Mouse (Mus musculus) MN1 (cell line): Measurements from ENCODE around the gene Cox19.

Experiments used
- DNase-seq: peaks from one replicate; pipeline ENCODE4 v3.0.0-alpha.2; 2016; ENCODE audit warnings: low spot score

Gene Cox19

GRCm38 (mm10) chr5:139327634-139328020 is 23.6 kb downstream of the Cox19 start:
- no peak for DNase-seq

GRCm38 (mm10) chr5:139326986-139327633 is 24.1 kb downstream of the Cox19 start:
- DNase-seq = no peak

- no peak for DNase-seq
Observed at GRCm38 (mm10) chr5:139326111-139326696, 25.0 kb downstream of the Cox19 start.

GRCm38 (mm10) chr5:139325395-139325966 is 25.7 kb downstream of the Cox19 start, which contains the start of gene Adap1:
Gene Adap1 (minus strand): TSS chr5:139325622.
- DNase-seq = peak; percentile 72

GRCm38 (mm10) chr5:139324691-139325394 is 26.4 kb downstream of the Cox19 start:
- DNase-seq = peak; percentile 20

GRCm38 (mm10) chr5:139324045-139324491 is 27.1 kb downstream of the Cox19 start:
- peak; percentile 65 for DNase-seq

- DNase-seq = peak; percentile 56
Observed at GRCm38 (mm10) chr5:139323260-139323924, 27.8 kb downstream of the Cox19 start.

GRCm38 (mm10) chr5:139321331-139321730 is 29.9 kb downstream of the Cox19 start:
- no peak for DNase-seq

GRCm38 (mm10) chr5:139320424-139320823 is 30.8 kb downstream of the Cox19 start:
- DNase-seq = no peak

GRCm38 (mm10) chr5:139317751-139318504 is 33.3 kb downstream of the Cox19 start:
- no peak for DNase-seq

GRCm38 (mm10) chr5:139316982-139317675 is 34.1 kb downstream of the Cox19 start:
- DNase-seq = no peak

- DNase-seq = no peak
Observed at GRCm38 (mm10) chr5:139314941-139315642, 36.1 kb downstream of the Cox19 start.

GRCm38 (mm10) chr5:139313536-139313935 is 37.7 kb downstream of the Cox19 start:
- no peak for DNase-seq

- no peak for DNase-seq
Observed at GRCm38 (mm10) chr5:139311822-139312221, 39.4 kb downstream of the Cox19 start.

- DNase-seq = no peak
Observed at GRCm38 (mm10) chr5:139310477-139310876, 40.7 kb downstream of the Cox19 start.

- DNase-seq = no peak
Observed at GRCm38 (mm10) chr5:139309946-139310345, 41.3 kb downstream of the Cox19 start.

- no peak for DNase-seq
Observed at GRCm38 (mm10) chr5:139303646-139304061, 47.6 kb downstream of the Cox19 start.

- no peak for DNase-seq
Observed at GRCm38 (mm10) chr5:139302101-139302500, 49.1 kb downstream of the Cox19 start.

- no peak for DNase-seq
Observed at GRCm38 (mm10) chr5:139297745-139298144, 53.5 kb downstream of the Cox19 start.

- no peak for DNase-seq
Observed at GRCm38 (mm10) chr5:139297092-139297491, 54.1 kb downstream of the Cox19 start.
